ENCODE assay signal across 8 mouse cellular contexts in genomic region chr10:60285676-60286372, GRCm38 (mm10). TPM values are rescaled to one million over a fixed set of nuclear protein-coding genes. Genes with fewer than 3 reads are reported as not detected.
DNase-seq lines count a peak whose midpoint lies in the region; ATAC-seq and TF ChIP-seq lines count a peak whose summit lies in the region.

No protein-coding gene starts in this region.

- H3K9me3 ChIP-seq in kidney, postnatal 0 days (replicated peaks; ENCODE audit: low read length): no peaks in the 10 kb centered on the region
- no peaks in the 10 kb centered on the region for H3K9me3 ChIP-seq in limb, embryonic 15.5 days

- no peak overlapping the region; the same call in 1 of the 2 replicates for H3K4me2 ChIP-seq in kidney, postnatal 0 days (ENCODE audit: low read length)
- H3K4me2 ChIP-seq in limb, embryonic 15.5 days: 0 out of 2 replicates have a peak overlapping the region, but pooled peaks have one; percentile 5

- no peak for TF ChIP-seq POLR2A in liver, adult 2 months (IDR thresholded peaks at IDR 0.05; ENCODE audit: extremely low read depth, insufficient read depth, low read length)

- peaks cover 71% of the 10 kb centered on the region for H3K79me2 ChIP-seq in liver, adult 2 months (ENCODE audit: control insufficient read depth, insufficient read depth, low read length)

- no peak overlapping the region for H3K4me3 ChIP-seq in liver, adult 2 months (ENCODE audit: insufficient read depth, low read depth, low read length)
- peak overlapping the region; percentile 83 for H3K4me3 ChIP-seq in gastrocnemius, adult 2 months
- no peak overlapping the region for H3K4me3 ChIP-seq in kidney, postnatal 0 days (replicated peaks; ENCODE audit: low read depth, low read length)
- H3K4me3 ChIP-seq in limb, embryonic 15.5 days: no peak overlapping the region

- H3K27ac ChIP-seq in liver, adult 2 months (replicated peaks; ENCODE audit: insufficient read depth, low read depth, low read length): no peak overlapping the region
- H3K27ac ChIP-seq in gastrocnemius, adult 2 months: peak overlapping the region; percentile 99
- H3K27ac ChIP-seq in kidney, postnatal 0 days: no peak overlapping the region
- H3K27ac ChIP-seq in limb, embryonic 15.5 days: peak overlapping the region; percentile 62

- WGBS in liver, adult 2 months: 50% methylated on average over 14 of the region's 14 CpGs
- 53% methylated on average over 14 of the region's 14 CpGs for WGBS in kidney, postnatal 0 days
- WGBS in limb, embryonic 15.5 days: 43% methylated on average over 14 of the region's 14 CpGs

- no peaks in the 10 kb centered on the region for H3K36me3 ChIP-seq in liver, adult 2 months (ENCODE audit: control insufficient read depth, insufficient read depth, low read length)
- H3K36me3 ChIP-seq in kidney, postnatal 0 days (ENCODE audit: insufficient read depth, low read length): no peaks in the 10 kb centered on the region
- no peaks in the 10 kb centered on the region for H3K36me3 ChIP-seq in limb, embryonic 15.5 days

- no peak for TF ChIP-seq CTCF in liver, adult 2 months (IDR thresholded peaks at IDR 0.05; ENCODE audit: low read depth, low read length)
- TF ChIP-seq CTCF in gastrocnemius, adult 2 months (IDR thresholded peaks at IDR 0.05): no peak
- no peak for TF ChIP-seq CTCF in kidney, postnatal 0 days (IDR thresholded peaks at IDR 0.05; ENCODE audit: low read depth)

- no peak overlapping the region for H3K9ac ChIP-seq in liver, adult 2 months (ENCODE audit: low read depth, low read length)
- H3K9ac ChIP-seq in kidney, postnatal 0 days (ENCODE audit: low read depth, low read length): no peak overlapping the region
- no peak overlapping the region for H3K9ac ChIP-seq in limb, embryonic 15.5 days

- H3K27me3 ChIP-seq in liver, adult 2 months (ENCODE audit: control insufficient read depth, insufficient read depth, low read length): no peaks in the 10 kb centered on the region
- no peaks in the 10 kb centered on the region for H3K27me3 ChIP-seq in kidney, postnatal 0 days (ENCODE audit: insufficient read depth, low read length)
- H3K27me3 ChIP-seq in limb, embryonic 15.5 days: no peaks in the 10 kb centered on the region

- peaks cover 64% of the 10 kb centered on the region for H3K4me1 ChIP-seq in liver, adult 2 months (ENCODE audit: control insufficient read depth, insufficient read depth, low read length)
- H3K4me1 ChIP-seq in kidney, postnatal 0 days (replicated peaks; ENCODE audit: insufficient read depth, low read length): peaks cover 13% of the 10 kb centered on the region; the same call in 1 of the 2 replicates
- H3K4me1 ChIP-seq in limb, embryonic 15.5 days: peaks cover 65% of the 10 kb centered on the region

- no peak for ATAC-seq in kidney, postnatal 0 days (replicated peaks; ENCODE audit: low FRiP score, low read depth)
- peak; percentile 7; the same call in 1 of the 2 replicates for ATAC-seq in limb, embryonic 15.5 days (ENCODE audit: insufficient number of reproducible peaks, low FRiP score, low TSS enrichment, low read depth)

- DNase-seq in liver, adult 2 months (ENCODE audit: extremely low read depth, low read depth, low spot score): peak; percentile 65
- no peak for DNase-seq in liver
- DNase-seq in brain, embryonic 18.5 days (ENCODE audit: low read depth, low spot score): peak; percentile 81
- DNase-seq in gastrocnemius, adult 2 months: peak; percentile 67
- peak; percentile 79 for DNase-seq in kidney, postnatal 0 days (ENCODE audit: low spot score)
- peak; percentile 92 for DNase-seq in retina, postnatal 1 day
- no peak for DNase-seq in cerebellum, adult 9-10 months

- intact Hi-C loops in gastrocnemius, adult 2 months (cut with DNase I): no loop called here

RNA-seq across cellular contexts. Expression of gene Psap, which starts 8.4 kb away (rescaled TPM):
- 227 and 309 TPM in 2 replicates for total RNA-seq in liver, adult 2 months (2014; rRNA removed)
- polyA plus RNA-seq in liver, adult 2 months (2012; rRNA removed): 584 and 608 TPM in 2 replicates
- 100 to 1,000 TPM; 730 to 837 TPM for total RNA-seq in gastrocnemius, adult 2 months (2021)
- 142 and 160 TPM in 2 replicates for polyA plus RNA-seq in kidney, postnatal 0 days (2015; fragmentation: Nextera tagmentation; extraction: Ambion mirVana)
- 177 and 226 TPM in 2 replicates for polyA plus RNA-seq in limb, embryonic 15.5 days (2015; fragmentation: Nextera tagmentation; extraction: Ambion mirVana)

Comparison
In these comparisons a context has a peak if more than half of its experiments do, and no peak if none do; other contexts are left out.
1. DNase-seq: peak in liver, adult 2 months (single experiment), brain, embryonic 18.5 days (single experiment), gastrocnemius, adult 2 months (single experiment), kidney, postnatal 0 days (single experiment) and retina, postnatal 1 day (single experiment); none in liver (single experiment) and cerebellum, adult 9-10 months (single experiment).
2. H3K27ac ChIP-seq: peak in gastrocnemius, adult 2 months (single experiment) and limb, embryonic 15.5 days (single experiment); none in liver, adult 2 months (single experiment) and kidney, postnatal 0 days (single experiment).